Mouse (Mus musculus) thymus, postnatal 25 days (tissue): ENCODE measurements around the gene Dnajb11.

Experiments
- DNase-seq: peaks from one replicate; pipeline ENCODE4 v3.0.0; 2022

The Dnajb11 gene

DNA sequence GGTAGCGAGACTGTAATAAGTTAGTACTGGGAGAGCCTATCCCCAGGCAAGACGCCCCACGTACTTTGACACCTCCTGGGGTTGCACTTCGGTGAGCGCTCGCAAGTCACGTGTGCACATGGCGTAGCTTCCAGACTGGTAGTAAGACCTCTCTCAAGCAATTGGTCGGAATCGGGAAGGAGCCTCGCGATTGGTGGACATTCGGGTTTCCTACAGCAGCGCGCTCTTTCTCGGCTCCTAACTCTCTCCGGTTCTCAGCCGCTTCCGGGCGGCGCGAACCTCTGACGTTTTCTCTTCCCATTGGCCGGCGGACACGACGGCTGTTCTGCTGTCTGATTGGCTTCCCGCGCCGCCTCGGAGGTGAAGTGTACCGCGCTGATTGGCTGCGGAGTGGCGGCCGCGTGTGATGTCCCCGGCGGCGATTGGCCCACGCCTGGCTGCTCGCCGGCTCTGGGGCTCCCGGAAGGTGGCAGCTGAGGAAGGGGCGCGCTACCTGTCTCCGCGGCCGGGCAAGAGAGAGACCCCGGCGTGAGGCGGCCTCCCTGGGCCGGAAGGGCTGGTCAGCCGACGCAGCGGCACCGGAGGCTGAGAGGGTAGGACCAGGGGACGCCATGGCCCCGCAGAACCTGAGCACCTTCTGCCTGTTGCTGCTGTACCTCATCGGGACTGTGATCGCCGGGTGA lies at the start of gene Dnajb11, which contains the start of gene Tbccd1:
Dnajb11 (plus strand) TSS at position 415 of the 683 bp plus-strand sequence.
Tbccd1 (minus strand) TSS at position 239 of the 683 bp plus-strand sequence.
- peak; percentile 97 for DNase-seq

DNA sequence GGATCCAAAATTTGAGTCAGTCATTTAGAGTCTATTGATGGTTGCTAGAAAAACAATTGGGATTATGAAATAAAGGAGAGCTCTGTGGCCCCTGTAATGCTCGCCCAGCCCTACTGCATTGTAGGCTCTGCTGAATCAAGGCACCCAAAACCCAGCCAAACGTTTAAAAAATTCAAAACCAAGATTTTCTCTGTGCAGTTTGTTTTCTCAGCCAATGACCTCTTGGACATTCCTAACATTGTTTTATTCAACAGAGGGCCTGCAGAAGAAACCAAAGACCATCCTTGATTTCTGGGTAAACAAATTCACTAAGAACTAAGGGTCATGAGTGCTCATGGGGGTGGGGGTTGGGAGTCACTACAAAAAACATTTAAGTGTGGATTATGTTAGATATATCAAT lies 46.2 kb upstream of the Dnajb11 start, which contains the start of gene Crygs:
Crygs (minus strand) TSS at position 101 of the 400 bp plus-strand sequence.
- no peak for DNase-seq

DNA sequence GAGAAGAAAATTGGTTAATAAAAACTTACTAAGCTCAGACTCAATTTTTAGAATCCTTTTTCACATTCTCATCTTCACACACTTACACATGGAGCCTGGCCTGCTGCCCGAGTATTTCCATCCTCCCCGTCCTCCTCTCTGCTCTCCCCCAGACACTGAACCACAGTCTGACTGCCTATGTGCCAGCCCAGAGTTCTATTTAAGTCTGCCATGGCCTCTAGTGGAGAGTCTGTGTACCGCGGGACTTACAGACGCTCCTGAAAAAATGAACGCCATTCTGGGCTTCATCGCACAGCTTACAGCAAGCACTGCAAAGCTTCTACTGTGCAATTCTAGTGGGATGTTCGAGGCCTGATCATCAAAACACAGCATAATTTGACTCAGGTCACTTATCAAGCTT lies 36.9 kb upstream of the Dnajb11 start:
- DNase-seq: no peak

DNA sequence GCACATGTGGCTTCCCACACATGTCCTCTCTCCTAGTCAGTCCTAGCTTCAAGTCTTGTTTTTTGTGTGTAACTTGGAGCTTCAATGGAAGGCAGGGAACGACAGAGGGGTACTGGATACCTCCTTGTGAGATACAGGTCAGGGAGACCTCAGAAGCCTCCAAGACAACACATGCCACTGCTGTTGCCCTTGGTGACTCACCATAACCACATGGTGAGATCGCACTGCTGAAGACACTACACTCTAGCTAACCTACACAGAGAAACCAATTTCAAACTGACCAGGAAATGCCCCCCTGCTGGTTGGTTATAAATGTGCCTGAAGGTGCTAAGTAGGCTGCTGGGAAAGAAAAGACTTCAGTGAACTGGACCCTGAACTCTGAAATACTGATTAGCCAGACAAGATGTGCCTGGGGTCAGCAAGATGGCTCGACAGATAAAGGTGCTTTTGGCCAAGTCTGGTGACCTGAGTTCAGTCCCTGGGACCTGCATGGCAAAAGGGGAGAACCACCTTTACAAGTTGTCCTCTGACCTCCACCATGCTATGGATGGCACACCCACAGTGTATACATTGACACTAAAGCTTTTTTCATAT lies 24.6 kb upstream of the Dnajb11 start:
- no peak for DNase-seq

DNA sequence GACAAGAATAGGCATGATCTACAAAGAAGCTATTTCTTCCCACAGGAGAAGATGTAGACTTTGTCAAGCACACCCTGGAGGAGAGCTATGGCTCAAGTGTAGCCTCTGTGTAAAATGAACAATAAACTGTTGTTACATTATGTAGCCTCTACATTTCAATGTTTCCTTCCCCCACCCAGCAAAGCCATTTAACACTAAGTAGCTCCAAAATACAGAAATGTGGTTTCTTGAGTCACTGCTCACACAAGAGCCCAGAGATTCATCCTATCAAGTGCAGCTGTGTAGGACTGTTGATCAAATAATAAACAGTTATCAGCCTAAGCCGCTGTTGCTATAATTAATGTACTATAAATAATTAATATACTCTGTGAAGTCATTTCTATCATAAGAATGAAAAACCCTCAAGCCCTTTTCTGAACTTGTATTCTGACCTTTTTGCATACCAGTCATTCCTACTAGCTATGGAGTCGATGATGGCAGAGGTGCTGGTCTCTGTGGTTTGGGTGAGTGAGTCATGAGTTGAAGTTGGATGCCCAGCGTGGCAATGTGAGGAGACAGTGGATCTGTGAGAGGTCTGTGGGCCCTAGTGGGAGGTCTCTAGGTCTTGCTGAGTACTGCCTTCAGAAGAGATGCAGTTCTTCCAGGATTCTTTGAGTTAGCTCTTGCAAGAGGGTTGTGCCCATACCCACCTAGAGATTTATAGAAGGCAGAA lies 18.3 kb upstream of the Dnajb11 start:
- DNase-seq: no peak

DNA sequence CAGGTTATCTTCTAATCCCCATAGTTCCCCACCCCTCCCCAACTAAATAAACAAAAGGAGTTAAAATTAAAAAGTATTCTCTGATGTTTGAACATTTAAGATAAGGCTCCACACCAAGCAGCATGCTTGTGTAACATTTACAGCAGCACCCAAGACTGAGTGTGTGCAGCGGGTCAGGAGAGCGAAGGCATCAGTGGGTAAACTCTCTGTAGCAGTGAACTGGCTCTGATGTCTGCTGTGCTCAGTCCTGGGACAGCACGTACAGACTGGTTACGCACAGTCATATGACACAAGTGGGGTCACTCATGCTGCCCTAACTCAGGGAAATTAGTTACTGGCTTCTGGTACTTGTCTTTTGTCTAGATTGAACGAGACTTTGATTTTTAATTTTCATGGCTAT lies 14.8 kb upstream of the Dnajb11 start:
- DNase-seq: no peak

DNA sequence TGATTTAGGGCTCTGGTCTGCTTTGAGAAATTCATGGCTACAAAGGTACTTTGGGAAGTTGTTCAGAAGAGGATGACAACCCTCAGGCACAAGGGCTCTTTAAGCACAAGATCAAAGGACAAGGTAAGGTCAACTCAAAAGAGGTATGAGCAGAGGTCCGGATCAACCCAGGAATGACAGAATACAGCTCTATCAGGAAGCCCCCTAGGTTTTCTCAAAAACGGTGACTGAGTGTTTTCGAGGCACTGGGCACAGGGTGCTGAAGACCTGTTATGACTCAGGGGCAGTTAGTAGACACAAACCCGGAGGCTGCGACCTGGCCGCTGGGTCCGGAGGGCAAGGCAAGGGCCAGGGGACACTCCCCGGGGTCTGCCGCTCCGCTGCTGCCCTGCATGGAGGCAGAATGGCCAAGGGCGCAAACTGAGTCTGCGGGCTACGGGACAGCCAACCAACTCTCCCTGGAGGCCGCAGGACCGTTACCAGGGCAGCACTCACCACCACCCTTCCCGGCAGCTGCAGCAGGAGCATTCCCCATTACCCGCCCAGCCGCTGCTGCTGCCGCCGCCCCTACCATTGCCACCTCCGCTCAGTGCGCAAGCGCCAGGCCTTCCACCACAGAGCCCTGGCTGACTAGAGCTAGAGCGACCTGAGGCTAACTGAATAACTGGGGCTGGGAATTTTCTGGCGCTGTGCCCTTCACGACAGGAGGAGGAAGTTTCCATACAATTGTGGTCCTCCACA lies 13.4 kb upstream of the Dnajb11 start:
- peak; percentile 33 for DNase-seq

DNA sequence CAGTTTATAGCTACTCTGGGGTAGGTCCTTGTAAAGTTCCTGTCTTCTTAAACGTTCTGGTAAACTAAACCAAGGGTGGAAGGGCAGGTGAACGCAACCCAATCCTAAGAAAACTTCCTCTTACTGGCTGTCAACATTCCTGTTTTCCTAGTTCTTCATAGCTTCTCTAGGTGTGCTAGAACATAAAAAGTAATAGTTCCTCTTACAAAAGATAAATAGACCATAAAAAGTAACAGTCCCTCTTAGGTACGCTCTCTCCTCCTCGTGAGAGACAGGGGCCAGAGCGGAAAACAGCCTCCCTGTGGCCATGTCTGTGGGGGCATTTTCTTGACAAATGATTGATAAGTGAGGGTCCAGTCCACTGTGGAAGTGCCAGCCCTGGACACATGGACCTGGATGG lies 12.8 kb upstream of the Dnajb11 start:
- no peak for DNase-seq

DNA sequence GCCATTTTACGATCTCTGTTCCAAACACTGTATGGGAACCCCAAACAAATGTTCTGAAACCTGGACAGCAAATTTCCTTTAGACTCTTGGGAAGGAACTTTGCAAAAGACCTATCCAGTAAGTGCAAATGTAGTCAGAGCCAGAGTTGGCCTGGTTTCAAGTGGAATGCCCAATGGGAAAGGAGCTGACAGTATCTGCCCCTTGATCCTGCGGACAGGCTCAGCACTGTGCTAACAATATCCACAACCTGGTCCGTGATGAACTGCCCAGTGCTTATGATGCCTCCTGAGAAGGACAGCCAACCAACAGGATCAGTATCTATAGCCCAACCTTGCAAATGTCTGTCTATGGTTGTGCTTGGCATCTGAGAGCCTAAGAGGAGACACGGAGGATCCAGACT lies 12.2 kb upstream of the Dnajb11 start:
- no peak for DNase-seq

DNA sequence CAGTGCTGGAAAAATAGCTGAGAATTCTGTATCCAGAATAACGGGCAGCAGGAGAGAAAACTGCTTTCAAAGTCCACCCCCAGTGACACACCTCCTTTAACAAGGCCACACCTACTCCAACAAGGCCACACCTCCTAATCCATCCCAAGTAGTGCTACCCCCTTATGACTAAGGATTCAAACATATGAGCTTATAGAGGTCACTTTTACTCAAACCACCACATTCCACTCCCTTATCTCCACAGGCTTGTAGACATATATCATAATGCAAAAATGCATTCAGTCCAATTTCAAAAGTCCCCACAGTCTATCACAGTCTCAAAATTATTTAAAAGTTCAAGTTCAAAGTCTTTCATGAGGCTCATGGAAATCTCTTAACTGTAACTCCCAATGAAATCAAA lies 10.0 kb upstream of the Dnajb11 start:
- DNase-seq: no peak

DNA sequence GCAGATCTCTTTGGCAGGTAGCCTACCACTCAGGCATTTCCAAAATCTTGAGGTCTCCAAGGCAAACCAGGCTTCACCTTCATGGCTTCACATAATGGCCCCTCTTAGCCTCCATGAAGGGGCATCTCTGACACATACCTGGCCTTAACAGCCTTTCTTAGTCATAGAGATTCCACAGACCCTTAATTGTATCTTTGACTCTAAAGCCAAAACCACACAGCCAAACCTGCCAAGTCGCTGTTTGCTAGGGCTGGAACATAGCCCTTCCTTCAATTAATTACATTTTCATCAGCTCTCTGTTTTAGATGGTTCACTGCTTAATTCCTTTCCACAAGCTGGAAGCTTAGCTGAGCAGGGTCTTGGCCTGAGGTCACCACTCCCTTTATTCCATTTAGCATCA lies 9.3 kb upstream of the Dnajb11 start:
- no peak for DNase-seq

DNA sequence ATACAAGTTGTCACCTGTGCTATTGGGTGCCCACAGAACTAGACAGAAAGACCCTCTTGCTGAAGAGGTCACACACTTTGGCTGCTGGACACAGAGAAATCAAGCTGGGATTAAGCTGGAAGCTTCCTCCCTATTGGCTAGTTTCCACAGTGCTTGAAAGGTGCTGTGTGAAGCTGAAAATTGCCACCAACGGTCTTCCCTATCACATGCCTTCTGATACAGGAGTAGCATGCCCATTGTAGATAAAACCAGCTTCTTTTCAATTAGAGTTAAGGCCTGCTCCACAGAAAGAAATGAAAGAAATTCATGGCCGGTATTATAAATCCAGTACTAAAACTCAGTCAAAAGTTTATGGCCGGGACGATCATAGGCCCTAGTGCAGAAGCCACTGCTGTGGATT lies 4.9 kb upstream of the Dnajb11 start:
- DNase-seq: no peak

DNA sequence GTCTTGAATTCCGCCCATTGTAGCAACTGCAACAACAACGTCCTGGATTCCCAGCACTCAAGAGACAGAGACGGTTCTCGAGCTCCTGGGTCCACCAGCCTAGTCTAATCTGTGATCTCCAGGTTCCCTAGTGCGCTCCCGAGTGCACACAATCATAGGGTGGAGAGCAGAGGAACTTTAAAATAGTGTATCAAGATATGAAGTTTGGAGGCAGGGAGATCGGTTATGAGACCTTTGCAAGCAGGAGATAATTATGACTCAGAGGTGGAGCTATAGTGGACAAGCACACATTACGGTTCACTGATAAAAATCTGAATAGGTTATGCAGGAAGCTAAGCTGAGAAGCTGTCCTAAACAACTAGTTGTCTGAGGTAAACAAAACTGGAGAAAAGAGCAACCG lies 872 bp upstream of the Dnajb11 start:
- peak; percentile 1 for DNase-seq

DNA sequence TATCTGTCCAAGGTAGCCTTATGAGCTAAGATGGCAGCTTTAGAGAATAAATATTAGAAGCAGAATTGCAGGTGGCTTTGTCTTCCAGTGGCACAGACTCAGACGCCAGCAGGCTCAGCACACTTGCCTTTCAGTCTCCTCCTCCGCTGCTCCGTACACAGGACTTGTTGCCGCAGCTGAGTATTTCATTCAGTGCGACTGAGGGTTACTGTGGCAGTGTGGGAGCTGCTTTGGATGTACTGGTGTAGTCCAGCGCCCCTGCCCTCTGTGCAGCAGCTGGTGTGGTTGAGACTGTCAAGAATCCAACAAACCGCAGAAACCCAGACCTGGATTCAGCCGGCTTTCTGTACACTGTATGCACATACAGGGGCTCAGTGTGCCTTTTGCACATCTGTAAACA lies 14.8 kb downstream of the Dnajb11 start:
- DNase-seq: no peak

DNA sequence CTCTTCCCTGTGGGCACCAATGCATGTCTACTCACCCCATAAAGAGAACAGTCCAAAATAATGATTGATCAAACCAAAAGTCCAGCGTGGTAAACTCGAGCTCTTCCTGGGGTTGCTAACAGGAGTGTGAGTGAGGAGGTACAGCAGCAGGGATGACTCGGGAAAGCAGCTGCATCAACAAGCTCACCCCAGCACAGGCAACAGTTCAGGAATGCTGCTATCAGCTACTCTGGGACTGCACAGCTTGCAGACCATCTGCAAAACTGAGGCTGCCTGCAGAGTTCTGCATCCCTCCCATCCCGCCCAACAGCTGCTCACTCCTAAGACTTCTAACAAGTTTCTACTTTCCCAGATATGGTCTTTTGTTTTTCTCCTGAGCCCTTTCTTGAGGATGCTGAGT lies 15.7 kb downstream of the Dnajb11 start:
- no peak for DNase-seq

DNA sequence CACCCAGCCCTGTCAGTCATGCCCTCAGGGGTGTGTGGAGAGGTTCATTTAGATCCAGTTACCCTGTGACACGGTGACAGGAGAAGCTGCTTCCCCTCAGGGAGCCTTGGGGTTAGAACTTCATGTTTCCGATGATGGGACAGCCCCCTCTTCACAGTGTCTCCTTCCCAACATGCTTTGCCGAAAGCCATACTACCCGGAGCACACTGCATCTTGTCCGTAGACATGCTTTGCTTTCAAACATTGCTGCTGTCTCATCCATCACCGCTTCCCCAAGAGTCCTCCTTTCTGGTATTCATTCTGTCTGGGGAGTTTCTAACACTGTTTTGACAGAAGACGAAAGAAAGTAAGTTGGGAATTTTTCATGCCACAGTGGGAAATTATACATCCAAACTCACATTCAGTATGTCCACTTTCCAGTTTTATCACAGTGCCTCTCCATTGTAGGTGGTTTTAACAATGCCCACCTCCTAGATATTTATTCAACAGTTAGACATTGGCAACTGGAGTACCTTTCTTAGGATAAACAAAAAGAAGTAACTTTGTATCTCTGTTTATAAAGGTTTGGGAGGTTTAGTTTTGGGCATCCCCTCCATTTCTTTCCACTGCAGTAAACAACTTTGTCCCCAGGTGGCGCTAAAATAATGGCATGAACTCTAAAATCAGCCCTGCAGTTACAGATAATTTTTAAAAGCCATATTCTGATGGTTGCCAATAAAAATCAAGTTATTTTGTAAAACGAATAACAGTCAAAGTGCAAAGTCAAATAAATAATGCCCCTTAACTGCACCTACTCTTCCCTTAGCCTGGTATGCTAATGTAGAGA lies 18.8 kb downstream of the Dnajb11 start:
- DNase-seq: peak; percentile 24

DNA sequence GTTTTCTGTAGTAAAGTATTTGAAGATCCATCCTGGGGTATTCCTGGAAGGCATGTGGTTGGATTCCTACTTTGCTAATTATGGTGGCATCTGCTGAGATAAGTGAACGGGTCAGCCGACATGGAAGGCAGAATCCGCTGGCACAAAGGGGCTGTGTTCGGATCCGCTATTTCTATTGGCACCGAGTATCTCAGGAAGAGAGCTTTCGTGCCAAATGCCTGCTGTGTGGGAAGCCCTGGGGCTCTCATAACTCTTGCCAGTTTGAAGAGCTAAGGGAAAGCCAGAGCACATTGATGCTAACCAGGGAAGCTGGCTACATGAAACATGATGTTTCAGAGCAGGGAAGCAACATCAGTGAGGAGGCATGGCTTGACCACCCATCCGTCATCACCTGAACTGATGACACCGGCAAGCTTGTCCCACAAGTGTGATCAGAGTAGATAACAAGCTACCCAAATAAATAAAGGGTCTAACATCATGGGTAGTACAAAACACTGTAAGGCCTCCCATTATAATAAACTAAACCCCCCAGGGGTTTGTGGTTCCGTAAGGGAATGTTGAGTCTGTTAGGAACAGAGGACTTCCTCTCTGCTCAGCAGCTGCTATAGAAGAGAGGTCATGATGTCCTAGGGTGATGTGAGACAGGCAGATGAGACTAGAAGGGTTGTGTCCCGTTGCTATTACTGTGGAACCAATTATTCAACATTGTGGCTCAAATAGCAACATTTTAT lies 20.2 kb downstream of the Dnajb11 start:
- no peak for DNase-seq

DNA sequence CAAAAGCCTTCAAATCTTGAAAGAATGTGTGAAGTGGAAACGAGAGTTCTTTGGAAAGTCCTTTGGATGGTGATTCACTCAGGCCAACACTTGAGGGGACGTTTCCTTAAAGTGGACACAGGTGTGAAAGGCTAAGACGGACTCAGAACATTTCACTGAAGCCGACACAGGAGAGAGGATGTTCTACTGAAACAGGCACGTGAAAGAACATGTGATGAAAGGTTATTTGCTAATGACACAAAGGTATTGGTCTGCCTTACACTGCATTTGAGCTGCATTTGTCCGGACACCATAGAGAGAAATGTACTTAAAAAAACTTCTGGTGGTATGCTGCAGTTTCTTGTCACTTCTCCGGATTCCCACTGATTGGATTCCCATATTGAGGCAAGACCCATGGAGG lies 21.1 kb downstream of the Dnajb11 start:
- DNase-seq: no peak

DNA sequence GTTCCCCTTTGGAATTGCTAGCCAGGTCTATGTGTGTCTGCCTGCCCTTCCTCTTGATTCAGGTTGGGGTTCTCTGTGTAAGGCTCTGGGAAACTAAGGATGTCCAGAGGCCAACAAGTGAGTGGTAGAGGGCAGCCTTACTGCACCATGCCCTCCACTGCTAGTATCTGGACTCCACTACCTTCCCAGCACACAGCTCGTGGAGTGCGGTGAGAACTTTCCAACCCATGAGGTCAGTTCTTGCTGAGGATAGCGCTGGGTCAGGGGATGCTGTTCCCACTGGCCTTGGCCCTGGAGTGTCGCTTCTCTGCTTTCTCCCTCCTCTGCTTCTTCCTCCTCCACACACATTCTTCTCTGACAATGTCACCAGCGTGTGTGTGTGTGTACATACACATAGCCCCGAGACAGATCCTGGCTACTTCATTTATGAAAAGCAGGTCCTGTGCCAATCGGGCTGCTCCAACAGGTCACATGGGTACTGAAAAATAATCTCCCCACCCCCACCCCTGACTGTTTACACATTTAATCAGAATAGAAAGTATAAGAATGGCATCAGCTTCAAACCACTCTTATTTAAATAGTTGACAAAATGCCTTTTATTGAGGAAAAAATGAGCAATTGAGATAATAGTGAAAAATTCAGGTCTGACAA lies 22.4 kb downstream of the Dnajb11 start:
- no peak for DNase-seq

DNA sequence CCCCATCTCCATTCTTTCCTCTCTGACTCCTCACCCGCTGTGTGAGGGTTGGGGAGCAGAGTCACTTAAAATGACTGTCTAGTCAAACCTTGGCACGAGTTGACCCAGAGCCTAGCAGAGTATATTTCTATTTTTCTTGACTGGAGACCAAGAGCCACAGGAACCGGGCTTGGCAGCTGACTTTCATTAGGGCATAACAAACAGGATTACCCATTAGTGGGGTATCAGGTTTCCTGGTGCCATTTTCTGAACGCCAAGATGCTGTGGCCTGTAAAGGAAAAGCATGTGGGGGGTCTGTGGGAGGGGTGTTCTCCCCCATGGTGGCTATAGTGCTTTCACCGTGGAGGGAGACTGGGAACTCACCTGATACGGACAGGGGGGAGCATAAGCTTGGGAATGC lies 23.3 kb downstream of the Dnajb11 start:
- DNase-seq: no peak

DNA sequence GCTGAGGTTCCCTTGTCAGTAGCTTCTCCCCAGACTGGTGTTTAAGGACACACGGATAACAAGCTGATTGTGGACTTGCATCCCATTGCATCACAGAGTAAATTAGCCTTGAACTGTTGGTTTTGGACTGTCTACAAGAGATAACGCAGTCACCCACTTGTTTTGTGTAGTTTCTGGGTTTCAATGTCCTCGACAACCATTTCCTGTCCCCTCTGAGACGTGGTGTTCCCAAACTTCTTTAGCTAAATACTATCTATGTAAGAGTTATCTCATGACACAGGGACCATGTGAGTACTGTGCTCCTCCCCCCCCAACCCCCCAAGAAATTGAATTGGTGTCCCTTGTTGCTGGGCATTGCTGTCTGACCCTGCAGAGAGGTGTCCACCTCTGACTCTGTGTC lies 23.8 kb downstream of the Dnajb11 start:
- no peak for DNase-seq
